Mouse (Mus musculus): ENCODE measurements around the gene Dennd1a.

DNA sequence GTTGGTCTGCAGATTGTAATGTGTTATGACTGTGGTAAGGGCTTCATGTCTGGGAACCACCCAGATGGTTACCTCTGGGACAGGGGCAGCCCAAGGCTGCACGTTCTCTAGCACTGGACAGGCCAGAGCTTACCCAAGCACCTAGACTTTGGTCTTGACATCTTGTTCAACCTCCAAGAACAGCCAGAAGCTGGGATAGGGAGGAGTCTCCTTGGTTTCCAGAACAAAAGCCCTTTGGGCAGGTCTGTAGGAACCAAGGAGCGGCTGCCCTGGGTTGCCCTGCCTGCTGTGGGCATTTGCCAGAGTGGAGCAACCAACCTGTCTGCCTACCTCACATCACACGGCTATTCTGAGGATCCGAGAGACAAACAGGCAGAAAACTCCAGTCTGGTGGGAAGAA is 490.1 kb downstream of the Dennd1a start:
- TF ChIP-seq EP300 (IDR thresholded peaks at IDR 0.05; ENCODE audit: insufficient read depth, low read depth, low read length) (no peak), CTCF (IDR thresholded peaks at IDR 0.05) (no peak)

Measured in heart, adult 2 months (tissue).